Mouse (Mus musculus) kidney, adult 18-20 months (tissue): ENCODE data around the gene Nkd2.

ENCODE experiments used
- DNase-seq: peaks from one replicate; pipeline ENCODE4 v3.0.0; 2021

Nkd2 gene

GRCm38 (mm10) chr13:73847465-73847836, at the start of gene Nkd2:
Gene Nkd2 (minus strand): TSS chr13:73847631.
- peak; percentile 88 for DNase-seq

DNA sequence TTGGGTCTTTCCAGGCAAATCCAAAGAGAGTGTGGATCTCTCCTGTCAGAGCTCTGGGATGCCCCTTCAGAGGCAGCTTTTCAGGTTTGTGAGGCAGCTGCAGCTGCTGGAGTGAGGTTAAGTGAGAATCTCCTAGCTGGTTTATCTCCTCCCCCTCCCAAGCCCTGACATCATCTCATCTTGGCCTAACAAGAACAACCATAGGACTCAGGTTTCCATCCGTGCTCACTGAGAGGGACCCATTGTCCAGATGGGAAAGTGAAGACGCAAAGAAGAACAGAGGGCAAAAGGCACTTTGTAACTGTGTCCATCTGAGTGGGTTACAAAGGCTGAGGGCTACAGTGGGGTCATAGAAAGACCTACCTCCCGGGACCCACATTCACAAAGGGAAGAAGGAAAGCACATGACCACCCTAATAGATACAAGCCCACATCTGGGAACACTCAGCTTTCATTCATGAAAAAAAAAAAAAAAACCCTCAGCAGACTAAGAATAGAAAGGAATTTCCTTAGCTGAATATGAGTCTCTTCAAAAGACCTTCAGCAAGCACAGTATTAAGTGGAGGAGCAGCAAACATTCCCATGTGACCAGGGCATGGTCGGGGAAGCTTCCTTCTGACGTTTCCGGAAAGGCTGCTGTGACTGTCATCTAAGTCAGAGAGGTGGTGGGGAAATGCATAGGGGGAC, 45.2 kb upstream of the Nkd2 start:
- peak; percentile 18 for DNase-seq

- DNase-seq, result peak; percentile 17
Observed at GRCm38 (mm10) chr13:73887415-73887874, 40.0 kb upstream of the Nkd2 start.

DNA sequence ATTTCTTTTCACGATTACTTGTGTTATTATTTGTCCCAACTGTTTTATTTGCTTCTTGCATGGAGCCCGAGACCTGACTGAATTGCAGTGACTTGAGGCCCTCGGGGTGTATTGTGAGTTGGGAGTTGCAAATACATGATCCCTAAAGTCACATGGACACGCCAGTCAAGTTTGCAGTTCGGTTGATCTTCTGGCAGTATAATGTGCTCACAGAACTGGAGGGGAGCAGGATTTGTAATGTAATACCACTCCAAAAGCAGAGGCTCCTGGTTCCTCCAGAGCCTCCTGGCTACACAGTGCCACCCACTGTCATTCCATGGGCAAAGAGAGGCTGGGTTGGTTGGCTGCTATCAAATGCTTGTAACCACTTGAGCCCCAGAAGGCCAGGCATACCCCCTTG, 39.2 kb upstream of the Nkd2 start:
- DNase-seq, result no peak

- peak; percentile 37 for DNase-seq
Observed at GRCm38 (mm10) chr13:73886066-73886465, 38.6 kb upstream of the Nkd2 start.

DNA sequence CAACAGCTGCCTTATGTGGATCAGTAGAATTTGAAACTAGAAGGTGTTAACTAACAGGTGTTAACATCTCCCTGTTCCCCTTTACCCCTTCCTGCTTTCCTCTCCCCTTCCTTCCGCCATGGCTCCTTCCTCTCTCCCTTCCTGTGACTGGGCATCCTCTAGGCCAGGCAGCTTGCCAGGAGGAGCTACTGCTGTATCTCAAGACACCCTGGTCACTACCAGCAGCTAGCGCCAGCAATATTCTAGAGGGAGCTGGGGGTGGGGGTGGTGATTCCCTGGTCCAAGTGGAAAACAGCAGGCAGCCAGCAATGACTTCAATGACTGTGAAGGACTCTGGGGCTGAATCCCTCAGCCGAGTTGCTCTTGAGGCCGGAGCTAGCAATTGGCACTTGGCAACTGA, 38.2 kb upstream of the Nkd2 start:
- DNase-seq, result peak; percentile 6

- DNase-seq, result no peak
Observed at GRCm38 (mm10) chr13:73881347-73881746, 33.9 kb upstream of the Nkd2 start.

GRCm38 (mm10) chr13:73879824-73880223, 32.4 kb upstream of the Nkd2 start:
- DNase-seq, result peak; percentile 47

DNA sequence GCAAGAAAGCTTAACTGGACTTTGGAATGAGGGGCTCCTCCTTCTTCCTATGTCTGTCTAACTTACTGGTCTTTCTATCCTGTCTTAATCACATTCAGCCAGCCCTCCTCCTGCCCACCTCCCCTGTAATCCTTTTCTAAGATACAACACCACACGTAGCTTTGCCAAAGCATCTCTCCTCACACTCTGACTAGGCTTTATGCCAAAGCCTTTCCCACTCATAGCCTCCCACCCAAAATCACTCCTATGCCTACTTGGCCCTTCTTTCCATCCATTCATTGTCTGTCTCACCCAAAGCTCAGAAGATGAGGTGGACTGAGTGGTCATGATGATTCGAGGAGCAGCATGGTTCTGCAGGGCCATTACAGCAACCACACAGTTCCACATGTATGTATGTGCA, 24.7 kb upstream of the Nkd2 start:
- DNase-seq, result no peak

DNA sequence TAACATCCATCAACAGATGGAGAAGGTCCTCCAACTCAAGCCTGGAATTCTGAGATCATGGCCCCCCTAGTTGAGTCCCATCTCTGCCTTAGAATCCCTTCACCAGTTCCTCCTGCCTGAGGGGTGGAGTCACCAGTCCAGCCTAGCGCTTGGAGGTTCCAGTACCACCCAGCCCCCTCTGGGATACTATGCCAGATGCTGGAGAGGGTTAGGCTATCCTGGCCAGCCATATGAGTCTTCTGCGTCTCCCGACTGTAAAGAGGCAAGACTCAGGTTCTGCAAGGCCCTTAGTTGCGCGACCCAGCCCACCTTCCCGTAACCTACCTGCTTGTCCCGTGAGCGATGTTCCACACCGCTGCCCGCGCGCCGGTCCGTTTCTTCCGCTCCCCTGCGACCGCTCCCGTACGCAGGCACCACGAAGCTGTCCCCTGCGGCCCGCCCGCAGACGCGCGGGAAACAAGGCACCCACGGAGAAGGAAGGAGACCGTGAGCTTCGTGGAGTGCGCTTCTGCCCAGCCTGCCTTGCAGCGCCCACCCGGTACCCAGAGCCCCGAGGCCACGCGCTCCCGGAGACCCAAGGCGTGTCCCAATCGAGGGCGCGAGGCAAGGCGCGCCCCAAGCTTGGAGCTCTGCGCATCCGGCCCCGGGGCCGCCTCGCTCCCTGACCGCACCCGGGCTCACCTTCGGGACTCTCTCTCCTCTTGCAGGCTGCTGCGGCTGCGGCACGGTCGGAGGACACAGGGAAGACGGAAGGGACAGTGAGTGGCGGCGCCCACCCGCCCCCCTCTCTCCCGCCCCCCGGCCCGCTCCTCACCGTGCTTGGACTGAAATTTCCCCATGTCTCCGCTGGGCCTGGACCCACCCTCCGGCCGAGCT, 604 bp downstream of the Nkd2 start:
- peak; percentile 34 for DNase-seq

DNA sequence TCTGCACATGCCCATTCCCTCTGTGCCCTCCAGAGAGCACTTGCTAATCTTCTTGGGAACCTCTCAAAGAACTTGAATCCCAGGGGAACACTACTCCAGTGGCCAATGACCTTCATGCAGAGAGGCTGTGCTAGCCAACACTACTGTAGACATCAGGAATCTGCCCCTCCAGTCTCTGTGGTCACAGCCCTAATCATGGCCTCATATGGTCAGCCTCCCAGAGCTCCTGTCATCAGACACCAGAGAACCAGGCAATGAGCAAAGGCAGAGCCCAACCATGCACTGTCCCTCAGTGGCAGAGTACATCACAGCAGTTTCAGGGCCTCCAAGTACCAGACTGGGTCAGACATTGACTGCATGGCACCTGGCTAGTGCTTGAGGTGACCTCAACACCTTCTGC, 4.7 kb downstream of the Nkd2 start:
- DNase-seq, result no peak

- no peak for DNase-seq
Observed at GRCm38 (mm10) chr13:73839740-73840139, 7.7 kb downstream of the Nkd2 start.

DNA sequence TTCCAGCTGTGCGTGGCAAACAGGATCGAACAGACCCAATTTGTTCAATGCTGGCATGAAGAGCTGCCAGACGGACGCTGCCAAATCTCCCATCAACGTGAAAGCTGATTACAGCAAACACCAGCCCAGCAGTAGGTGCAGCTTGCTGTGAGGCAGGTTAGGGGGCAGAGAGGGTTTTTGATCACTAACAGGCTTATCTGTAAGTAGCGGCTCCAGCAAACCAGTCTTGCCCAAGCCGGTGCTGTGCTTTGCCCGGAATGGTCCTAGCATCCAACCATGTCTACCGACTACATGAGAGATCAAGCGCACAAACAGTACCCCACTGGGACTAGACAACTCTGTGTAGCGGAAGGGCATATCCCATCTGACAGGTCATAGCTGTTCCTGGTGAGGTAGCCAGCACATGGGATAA, 8.3 kb downstream of the Nkd2 start:
- no peak for DNase-seq

DNA sequence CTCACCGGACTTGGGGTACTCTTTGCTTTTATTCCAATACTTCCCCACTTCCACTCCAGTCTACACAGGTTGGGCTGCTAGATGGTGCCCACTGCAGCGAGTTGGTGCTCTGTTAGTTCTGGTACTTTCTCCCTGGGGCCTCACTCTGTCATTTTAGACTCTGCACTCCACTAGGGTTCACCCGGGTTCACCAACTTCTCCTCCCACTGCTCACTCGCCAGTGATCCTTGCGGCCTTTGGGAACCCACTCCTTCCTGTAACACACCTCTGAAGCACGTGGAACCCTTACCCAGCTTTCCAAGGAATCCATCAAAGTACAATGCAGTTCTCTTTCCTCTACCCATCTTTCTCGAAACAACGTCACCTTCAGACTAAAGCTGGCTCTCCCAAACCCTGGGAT, 9.7 kb downstream of the Nkd2 start:
- DNase-seq, result peak; percentile 25

- no peak for DNase-seq
Observed at GRCm38 (mm10) chr13:73836491-73836890, 10.9 kb downstream of the Nkd2 start.

DNA sequence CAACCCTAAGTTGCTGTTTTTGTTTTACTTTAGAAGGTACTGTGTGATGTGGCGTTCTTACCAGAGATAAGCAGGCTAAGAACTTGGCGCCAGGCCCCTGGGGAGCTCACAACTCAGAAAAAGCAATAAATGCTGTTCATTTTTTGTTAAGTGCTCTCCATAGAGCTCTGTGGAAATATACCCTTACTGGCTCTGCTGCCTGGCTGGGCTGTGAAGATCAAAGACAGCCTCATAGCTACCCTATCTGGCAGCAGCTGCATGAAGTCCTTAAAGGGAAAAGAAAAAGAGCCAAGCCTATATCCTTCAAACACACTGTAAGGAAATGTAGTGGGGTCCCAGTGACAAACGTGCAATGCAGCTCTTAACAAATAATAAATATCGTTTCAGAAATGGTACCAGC, 11.6 kb downstream of the Nkd2 start:
- no peak for DNase-seq

GRCm38 (mm10) chr13:73833809-73834208, 13.6 kb downstream of the Nkd2 start:
- no peak for DNase-seq

DNA sequence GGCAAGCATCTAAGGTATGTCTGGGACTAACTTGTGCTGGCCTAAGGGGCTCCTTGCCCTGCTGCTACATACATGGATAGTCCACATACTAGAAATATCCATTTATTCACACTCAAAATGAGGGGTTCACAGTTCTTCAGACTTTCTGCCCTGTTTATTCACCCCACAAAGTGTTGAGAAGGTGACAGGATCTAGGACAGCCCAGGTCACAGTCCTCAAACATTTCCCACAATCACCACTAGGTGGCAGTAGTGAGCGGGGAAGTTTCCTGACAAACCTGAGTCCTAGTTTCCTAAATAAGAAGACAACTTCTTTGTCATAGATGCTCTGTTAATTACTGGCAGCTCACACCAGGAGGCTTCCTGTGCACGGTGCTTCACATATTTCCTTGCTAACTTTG, 15.9 kb downstream of the Nkd2 start:
- DNase-seq, result peak; percentile 70

GRCm38 (mm10) chr13:73827243-73827642, 20.2 kb downstream of the Nkd2 start:
- DNase-seq, result no peak

DNA sequence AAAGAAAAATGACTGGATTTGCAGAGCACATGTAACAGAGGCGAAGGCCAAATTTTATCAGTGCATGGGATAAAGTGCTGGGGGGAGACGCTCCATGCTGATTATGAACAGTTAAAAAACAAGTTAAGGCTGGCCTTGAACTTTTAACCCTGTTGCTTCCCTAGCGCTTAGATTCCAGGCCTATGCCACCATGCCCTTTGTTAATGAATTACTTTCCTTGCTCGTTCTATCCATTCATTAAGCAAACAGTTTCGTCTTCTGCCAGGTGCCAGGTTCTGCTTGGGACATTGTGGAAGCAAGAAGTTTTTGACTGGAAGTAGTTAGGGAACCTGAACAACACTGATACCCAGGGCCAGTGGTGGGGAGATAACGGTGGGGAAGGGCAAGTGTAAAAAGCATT, 23.7 kb downstream of the Nkd2 start:
- DNase-seq, result no peak

- peak; percentile 72 for DNase-seq
Observed at GRCm38 (mm10) chr13:73822187-73822800, 25.1 kb downstream of the Nkd2 start.

- no peak for DNase-seq
Observed at GRCm38 (mm10) chr13:73821251-73821650, 26.2 kb downstream of the Nkd2 start.

DNA sequence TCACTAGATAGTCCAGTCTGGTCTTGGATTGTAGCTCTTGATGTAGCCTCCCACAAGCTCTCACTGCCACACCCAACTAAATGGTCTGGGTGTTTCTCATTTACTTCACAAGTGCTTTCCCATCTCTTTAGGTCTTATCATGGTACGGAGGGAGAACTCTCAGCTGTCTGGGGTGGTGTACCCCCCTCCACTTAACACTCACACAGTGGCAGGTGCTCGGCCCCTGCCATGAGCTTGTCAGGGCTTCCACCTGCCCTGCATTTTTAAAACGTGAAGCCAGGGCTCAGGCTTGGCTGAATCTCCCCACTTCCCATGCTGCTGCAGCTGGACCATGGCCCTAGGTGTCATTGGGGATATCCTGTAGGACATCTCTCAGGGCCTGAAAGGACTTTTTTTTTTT, 28.5 kb downstream of the Nkd2 start:
- DNase-seq, result no peak

DNA sequence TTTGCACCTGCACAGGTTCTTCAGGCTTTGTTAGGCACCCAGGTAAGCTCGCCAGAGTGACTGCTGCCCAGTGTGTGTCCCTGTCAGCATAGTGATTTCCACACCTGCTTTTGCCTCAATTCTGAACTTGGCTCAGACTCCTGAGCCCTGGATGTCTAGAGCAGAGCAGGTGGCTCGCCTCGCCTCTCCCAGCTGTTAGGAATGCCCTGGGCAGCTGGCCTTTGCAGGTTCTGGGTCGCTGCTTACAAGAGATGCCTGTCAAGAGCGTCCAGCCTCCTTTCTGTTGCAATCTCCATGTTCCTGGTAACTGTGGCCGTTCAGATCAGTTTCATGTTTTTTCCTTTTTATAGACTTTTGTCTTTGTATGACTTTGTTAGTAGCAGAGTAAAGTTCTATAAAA, 31.1 kb downstream of the Nkd2 start:
- peak; percentile 27 for DNase-seq
